Mouse (Mus musculus): ENCODE data around the gene Polr2a. TPM values are rescaled to one million over a fixed set of nuclear protein-coding genes. Genes with fewer than 3 reads are reported as not detected.

The Polr2a gene
- total and polyA plus RNA-seq, 2 experiments from 2014 or later: 6.6 to 13.4 TPM

DNA sequence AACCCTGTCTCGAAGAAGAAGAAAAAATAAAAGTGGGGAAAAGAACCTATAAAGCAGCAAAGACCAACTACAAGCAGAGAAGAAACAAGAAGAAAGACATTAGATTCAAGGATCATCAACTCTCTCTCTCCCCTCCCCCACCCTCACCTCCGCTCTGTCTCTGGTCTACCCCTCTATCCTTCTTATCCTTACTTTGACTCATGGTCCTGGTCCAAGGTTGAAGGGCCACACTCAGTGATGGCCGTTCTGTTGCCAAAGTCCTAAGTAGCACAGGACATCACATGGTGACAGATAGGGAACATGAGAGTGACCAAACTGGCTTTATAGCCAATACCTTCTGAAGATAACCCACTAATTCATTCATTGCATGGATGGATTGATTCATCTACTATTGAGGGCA is 61.0 kb downstream of the Polr2a start:
- peaks cover 9% of the 10 kb centered on the region; the same call in 1 of the 2 replicates for H3K4me1 ChIP-seq (ENCODE audit: control insufficient read depth, insufficient read depth)
- WGBS: 76% methylated on average over 3 of the region's 3 CpGs
- DNase-seq (ENCODE audit: low spot score) (no peak), ATAC-seq (ENCODE audit: insufficient read depth, low read depth) (no peak)
- no peak overlapping the region for H3K27ac ChIP-seq (ENCODE audit: low read depth)
- TF ChIP-seq EP300 (IDR thresholded peaks at IDR 0.05; ENCODE audit: low read depth) (no peak), CTCF (IDR thresholded peaks at IDR 0.05; ENCODE audit: low read depth) (no peak)
- H3K27me3 ChIP-seq (ENCODE audit: control insufficient read depth, insufficient read depth, low read length): no peaks in the 10 kb centered on the region
- H3K9ac ChIP-seq (replicated peaks; ENCODE audit: low read depth, low read length): no peak overlapping the region
- no peak overlapping the region for H3K4me3 ChIP-seq (ENCODE audit: low read depth, low read length)
- no peak overlapping the region for H3K4me2 ChIP-seq (ENCODE audit: low read depth, low read length)
- H3K36me3 ChIP-seq (replicated peaks; ENCODE audit: control insufficient read depth, insufficient read depth, low read length): no peaks in the 10 kb centered on the region
- H3K9me3 ChIP-seq (replicated peaks; ENCODE audit: control insufficient read depth, low read length): no peaks in the 10 kb centered on the region

DNA sequence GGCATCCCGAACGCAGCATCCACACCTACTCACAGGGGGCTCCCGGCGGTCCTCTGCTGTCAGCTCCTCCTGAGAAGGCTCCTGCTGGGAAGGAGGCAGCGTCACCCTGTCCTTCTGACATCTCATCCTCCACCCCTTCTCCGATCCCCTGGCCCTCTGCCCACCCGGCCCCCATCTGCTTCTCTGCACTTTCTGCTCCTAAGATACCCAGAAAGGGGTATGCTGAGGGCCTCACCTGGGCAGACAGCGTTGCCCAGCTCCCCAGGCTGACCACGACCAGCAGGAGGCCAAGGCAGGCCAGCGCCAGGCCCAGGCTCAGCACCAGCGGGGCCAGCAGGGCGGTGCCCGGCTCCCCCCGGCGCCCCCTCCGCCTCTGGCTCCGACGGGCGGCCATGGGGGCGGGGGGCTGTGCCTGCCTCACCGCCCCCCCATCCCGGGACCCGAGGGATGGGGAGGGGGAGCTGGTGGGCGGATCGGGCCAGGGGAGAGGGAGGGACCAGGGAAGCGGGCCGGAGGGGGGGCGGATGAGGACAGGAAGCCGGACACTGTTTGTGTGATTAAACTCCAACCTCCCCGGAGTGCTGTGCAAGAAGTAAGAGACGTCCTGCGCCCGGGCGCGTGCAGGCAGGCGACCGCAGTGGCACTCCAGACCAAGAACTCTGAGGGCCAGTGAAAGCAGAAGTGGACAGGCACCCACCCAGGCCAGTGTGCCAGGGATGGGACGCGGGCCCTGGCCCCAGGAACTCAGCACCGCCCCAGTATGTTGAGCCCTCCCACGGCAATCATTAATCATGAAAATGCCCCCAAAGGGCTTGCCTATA is 62.9 kb downstream of the Polr2a start, which contains the start of the genes Tnfsf12 and Tnfsfm13:
Gene Tnfsf12, minus strand, starts transcription at position 489 of the 821 bp plus-strand sequence.
Gene Tnfsfm13, minus strand, starts transcription at position 738 of the 821 bp plus-strand sequence.
- peak; percentile 63 for DNase-seq (ENCODE audit: low spot score)
- Histone ChIP-seq H3K4me3 (ENCODE audit: low read depth, low read length) (peak within 1 kb of the TSS; percentile 55), H3K36me3 (replicated peaks; ENCODE audit: control insufficient read depth, insufficient read depth, low read length) (no peaks in the 10 kb centered on the region), H3K9me3 (replicated peaks; ENCODE audit: control insufficient read depth, low read length) (no peaks in the 10 kb centered on the region), H3K27me3 (ENCODE audit: control insufficient read depth, insufficient read depth, low read length) (no peaks in the 10 kb centered on the region), H3K4me2 (ENCODE audit: low read depth, low read length) (peak within 1 kb of the TSS; percentile 73), H3K4me1 (ENCODE audit: control insufficient read depth, insufficient read depth) (peaks cover 9% of the 10 kb centered on the region; the same call in 1 of the 2 replicates), H3K27ac (ENCODE audit: low read depth) (peak within 1 kb of the TSS; percentile 72), H3K9ac (replicated peaks; ENCODE audit: low read depth, low read length) (peak within 1 kb of the TSS; percentile 68)
- peak; percentile 76 for ATAC-seq (ENCODE audit: insufficient read depth, low read depth)
- TF ChIP-seq EP300 (IDR thresholded peaks at IDR 0.05; ENCODE audit: low read depth): no peak
- TF ChIP-seq CTCF (IDR thresholded peaks at IDR 0.05; ENCODE audit: low read depth): no peak
- WGBS: 4% methylated on average over 40 of the region's 41 CpGs

DNA sequence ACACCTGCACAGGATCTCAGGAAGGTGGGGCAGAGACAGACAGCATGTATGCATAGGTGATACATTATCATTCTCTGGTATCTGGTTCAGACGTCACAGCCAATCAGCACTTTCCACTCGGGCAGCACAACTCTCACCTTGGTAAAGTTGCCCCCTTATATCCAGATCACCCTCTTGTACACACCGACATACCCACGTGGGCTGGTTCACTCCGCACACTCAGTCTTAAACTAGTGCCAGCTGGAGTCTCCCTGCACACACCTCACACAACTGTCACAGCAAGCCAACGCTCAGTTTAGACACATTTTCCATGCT is 63.4 kb downstream of the Polr2a start:
- no peaks in the 10 kb centered on the region for H3K9me3 ChIP-seq (replicated peaks; ENCODE audit: control insufficient read depth, low read length)
- H3K9ac ChIP-seq (replicated peaks; ENCODE audit: low read depth, low read length): peak overlapping the region; percentile 68
- H3K4me2 ChIP-seq (ENCODE audit: low read depth, low read length): peak overlapping the region; percentile 73
- peak overlapping the region; percentile 72 for H3K27ac ChIP-seq (ENCODE audit: low read depth)
- no peaks in the 10 kb centered on the region for H3K27me3 ChIP-seq (ENCODE audit: control insufficient read depth, insufficient read depth, low read length)
- ATAC-seq (ENCODE audit: insufficient read depth, low read depth): 0 out of 2 replicates have a peak, but pooled peaks have one; percentile 5
- DNase-seq (ENCODE audit: low spot score): no peak
- no peaks in the 10 kb centered on the region for H3K36me3 ChIP-seq (replicated peaks; ENCODE audit: control insufficient read depth, insufficient read depth, low read length)
- peak overlapping the region; percentile 55 for H3K4me3 ChIP-seq (ENCODE audit: low read depth, low read length)
- H3K4me1 ChIP-seq (ENCODE audit: control insufficient read depth, insufficient read depth): peaks cover 9% of the 10 kb centered on the region; the same call in 1 of the 2 replicates
- WGBS: 27% methylated on average over 6 of the region's 6 CpGs
- TF ChIP-seq CTCF (IDR thresholded peaks at IDR 0.05; ENCODE audit: low read depth) (no peak), EP300 (IDR thresholded peaks at IDR 0.05; ENCODE audit: low read depth) (no peak)

DNA sequence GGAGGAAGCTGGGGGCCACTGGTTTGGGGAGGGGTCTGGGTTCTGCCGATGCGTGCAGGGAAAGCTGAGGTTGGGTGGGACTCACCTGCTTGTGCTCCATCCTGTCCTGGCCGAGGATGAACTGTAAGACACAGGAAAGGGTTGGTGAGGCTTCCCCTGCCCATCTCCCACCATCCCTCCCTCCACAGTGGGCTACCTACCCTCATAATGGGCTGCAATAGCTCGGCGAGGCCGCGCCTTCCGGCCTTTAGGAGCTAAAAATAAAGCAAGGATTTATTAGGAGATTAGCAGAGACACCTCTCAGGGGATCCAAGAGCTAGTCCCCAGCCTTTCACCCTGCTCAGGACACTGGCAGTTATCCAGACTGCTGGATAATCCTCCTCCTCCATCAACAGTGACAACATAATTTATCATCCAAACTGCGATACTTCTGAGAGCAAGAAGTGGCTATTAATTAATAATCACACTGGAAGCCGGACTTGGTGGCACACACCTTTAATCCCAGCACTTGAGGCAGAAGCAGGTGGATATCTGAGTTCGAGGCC is 64.9 kb downstream of the Polr2a start:
- 42% methylated on average over 11 of the region's 11 CpGs for WGBS
- H3K4me3 ChIP-seq (ENCODE audit: low read depth, low read length): no peak overlapping the region
- no peak overlapping the region for H3K27ac ChIP-seq (ENCODE audit: low read depth)
- TF ChIP-seq CTCF (IDR thresholded peaks at IDR 0.05; ENCODE audit: low read depth) (no peak), EP300 (IDR thresholded peaks at IDR 0.05; ENCODE audit: low read depth) (no peak)
- no peak overlapping the region for H3K4me2 ChIP-seq (ENCODE audit: low read depth, low read length)
- H3K9ac ChIP-seq (replicated peaks; ENCODE audit: low read depth, low read length): no peak overlapping the region
- no peaks in the 10 kb centered on the region for H3K36me3 ChIP-seq (replicated peaks; ENCODE audit: control insufficient read depth, insufficient read depth, low read length)
- no peaks in the 10 kb centered on the region for H3K27me3 ChIP-seq (ENCODE audit: control insufficient read depth, insufficient read depth, low read length)
- DNase-seq (ENCODE audit: low spot score): no peak
- no peaks in the 10 kb centered on the region for H3K9me3 ChIP-seq (replicated peaks; ENCODE audit: control insufficient read depth, low read length)
- peaks cover 4% of the 10 kb centered on the region; the same call in 1 of the 2 replicates for H3K4me1 ChIP-seq (ENCODE audit: control insufficient read depth, insufficient read depth)
- no peak for ATAC-seq (ENCODE audit: insufficient read depth, low read depth)

DNA sequence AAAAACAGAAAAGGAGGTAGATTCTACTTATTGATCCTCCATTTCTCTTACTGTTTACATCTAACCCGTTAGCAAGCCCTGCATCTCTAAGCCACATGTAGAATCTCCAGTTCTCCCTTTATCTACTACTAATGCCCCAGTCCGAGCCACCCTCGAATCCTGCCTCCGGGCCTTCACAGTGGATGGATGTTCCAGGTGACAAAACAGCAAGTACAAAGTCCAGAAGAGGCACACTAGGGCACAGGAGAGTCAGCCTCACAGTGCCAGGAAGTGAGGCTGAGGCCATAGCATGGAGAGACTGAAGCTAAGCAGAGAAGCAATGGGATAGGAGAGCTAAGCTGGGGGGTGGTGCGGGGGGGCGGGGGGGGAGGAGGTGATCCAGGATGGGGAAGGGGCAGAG is 65.6 kb downstream of the Polr2a start:
- ATAC-seq (ENCODE audit: insufficient read depth, low read depth) (no peak), DNase-seq (ENCODE audit: low spot score) (no peak)
- Histone ChIP-seq H3K27ac (ENCODE audit: low read depth) (no peak overlapping the region), H3K4me3 (ENCODE audit: low read depth, low read length) (no peak overlapping the region), H3K4me2 (ENCODE audit: low read depth, low read length) (no peak overlapping the region), H3K9me3 (replicated peaks; ENCODE audit: control insufficient read depth, low read length) (no peaks in the 10 kb centered on the region), H3K4me1 (ENCODE audit: control insufficient read depth, insufficient read depth) (peaks cover 4% of the 10 kb centered on the region; the same call in 1 of the 2 replicates), H3K9ac (replicated peaks; ENCODE audit: low read depth, low read length) (no peak overlapping the region), H3K27me3 (ENCODE audit: control insufficient read depth, insufficient read depth, low read length) (no peaks in the 10 kb centered on the region), H3K36me3 (replicated peaks; ENCODE audit: control insufficient read depth, insufficient read depth, low read length) (no peaks in the 10 kb centered on the region)
- WGBS: 85% methylated on average over 6 of the region's 6 CpGs
- TF ChIP-seq EP300 (IDR thresholded peaks at IDR 0.05; ENCODE audit: low read depth) (no peak), CTCF (IDR thresholded peaks at IDR 0.05; ENCODE audit: low read depth) (no peak)
